Mouse (Mus musculus) thymus, postnatal 4 days (tissue): Measurements from ENCODE around the gene Muc20.

Experiments used
- DNase-seq: peaks from one replicate; pipeline ENCODE4 v3.0.0; 2021

Muc20 gene

GRCm38 (mm10) chr16:32795177-32795576, 2.1 kb downstream of the Muc20 start:
- DNase-seq, result no peak

DNA sequence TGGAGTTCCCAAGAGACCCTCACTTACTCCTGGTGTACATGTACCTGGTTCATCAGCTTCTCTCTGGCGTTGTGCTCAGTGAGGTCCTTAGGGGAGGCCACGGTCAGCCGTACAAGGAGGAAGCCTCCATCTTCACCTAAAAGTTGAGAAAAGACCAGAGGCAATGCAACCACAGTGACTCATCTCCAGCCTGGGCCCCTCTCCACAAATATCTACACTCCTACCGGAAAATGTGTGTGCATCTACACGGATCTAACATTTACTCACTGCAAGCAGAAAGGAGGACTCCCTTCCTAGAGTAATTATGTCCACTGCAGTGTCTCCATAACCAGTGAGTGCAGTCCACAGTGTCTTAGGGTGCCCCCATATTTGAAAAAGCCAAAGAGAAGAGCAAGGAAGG, 7.2 kb downstream of the Muc20 start:
- DNase-seq, result no peak

DNA sequence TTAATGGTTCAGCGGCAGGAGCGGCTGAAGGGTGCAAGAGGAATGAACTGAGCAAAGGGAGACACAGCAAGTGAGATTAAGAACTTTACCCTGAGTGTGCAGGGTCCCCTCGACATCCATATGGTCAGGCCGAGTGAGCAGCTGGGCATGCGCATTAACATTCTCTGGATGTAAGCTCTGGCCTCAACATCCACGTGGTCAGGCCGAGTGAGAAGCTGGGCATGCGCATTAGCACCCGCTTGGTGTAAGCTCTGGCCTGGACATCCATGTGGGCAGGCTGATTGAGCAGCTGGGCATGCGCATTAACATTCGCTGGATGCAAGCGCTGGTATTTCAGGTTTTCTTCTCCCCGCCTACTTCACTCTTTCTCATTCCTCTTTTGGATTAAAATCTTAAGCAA, 12.4 kb downstream of the Muc20 start:
- no peak for DNase-seq

DNA sequence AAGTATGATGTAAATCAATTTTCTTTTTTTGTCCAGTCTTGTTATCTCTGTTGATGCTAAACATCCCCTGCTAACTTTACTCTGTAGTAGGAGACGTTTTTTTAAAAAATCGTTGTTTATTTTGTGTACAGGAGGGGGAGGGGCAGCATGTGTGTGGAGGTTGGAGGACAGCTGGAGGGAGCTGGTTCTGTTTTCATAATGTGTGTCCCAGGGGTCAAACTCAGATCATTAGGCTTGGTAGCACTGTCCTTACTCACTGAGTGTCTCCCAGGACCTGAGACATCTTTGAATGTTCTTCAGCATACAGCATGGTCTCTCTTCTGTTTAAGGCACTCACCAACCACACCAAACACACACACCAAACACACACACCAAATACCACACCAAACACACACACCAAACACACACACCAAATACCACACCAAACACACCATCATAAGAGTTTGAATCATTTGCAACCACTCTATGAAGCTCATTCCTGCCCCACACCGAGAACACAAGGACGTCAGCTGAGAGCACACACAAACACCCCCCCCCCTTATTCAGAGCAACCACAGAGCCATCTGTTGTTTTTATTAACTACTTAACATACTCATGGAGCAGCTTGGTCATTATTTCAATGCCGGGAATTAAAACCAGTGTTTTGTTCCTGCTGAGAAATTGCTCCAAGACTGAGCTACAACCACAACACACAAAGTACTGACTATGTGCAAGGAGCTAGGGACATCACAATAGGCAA, 13.7 kb downstream of the Muc20 start:
- no peak for DNase-seq

GRCm38 (mm10) chr16:32778956-32779355, 18.3 kb downstream of the Muc20 start:
- DNase-seq, result no peak

GRCm38 (mm10) chr16:32776676-32777075, 20.6 kb downstream of the Muc20 start:
- no peak for DNase-seq

DNA sequence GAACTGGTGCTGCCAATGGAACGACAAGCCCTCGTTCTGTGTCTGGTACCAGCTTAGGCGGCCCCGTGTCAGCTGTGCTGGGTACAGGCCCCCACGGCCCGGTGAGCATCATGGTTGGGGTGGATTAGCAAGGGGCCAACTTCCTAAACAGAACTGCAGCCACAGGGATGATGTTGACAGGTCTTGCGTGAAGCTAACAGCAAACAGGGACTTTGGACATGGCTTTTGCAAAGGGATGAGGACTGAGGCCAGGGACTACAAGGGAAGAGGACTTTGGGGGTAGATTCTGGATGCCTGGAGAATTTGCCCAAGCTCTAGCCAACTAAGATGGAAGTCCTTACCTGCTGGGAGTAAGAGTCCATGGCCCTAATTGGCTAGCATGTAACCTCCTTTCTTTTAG, 30.3 kb downstream of the Muc20 start:
- no peak for DNase-seq

- DNase-seq, result no peak
Observed at GRCm38 (mm10) chr16:32764961-32765360, 32.3 kb downstream of the Muc20 start.

- no peak for DNase-seq
Observed at GRCm38 (mm10) chr16:32764550-32764949, 32.7 kb downstream of the Muc20 start.

GRCm38 (mm10) chr16:32750242-32751127, 46.8 kb downstream of the Muc20 start:
- DNase-seq, result no peak

DNA sequence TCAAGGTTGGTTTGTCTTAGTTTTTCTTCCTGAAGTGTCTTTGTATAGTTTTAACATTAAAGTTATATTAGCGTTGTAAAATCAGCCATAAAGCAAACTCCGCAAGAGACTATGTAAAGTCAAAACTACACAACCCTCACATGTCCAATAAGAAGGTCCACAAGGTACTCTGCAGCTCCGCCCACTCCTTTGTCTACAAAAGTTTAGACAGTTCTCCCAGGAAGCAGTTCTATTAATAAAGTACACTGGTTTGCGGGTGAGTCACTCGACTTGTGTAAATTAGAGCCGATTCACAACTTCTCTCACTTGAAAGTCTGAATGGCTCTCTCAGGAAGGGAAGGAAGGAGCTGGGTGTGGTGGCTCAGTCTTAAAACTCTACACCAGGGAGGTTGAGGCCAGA, 51.4 kb downstream of the Muc20 start:
- DNase-seq, result no peak

DNA sequence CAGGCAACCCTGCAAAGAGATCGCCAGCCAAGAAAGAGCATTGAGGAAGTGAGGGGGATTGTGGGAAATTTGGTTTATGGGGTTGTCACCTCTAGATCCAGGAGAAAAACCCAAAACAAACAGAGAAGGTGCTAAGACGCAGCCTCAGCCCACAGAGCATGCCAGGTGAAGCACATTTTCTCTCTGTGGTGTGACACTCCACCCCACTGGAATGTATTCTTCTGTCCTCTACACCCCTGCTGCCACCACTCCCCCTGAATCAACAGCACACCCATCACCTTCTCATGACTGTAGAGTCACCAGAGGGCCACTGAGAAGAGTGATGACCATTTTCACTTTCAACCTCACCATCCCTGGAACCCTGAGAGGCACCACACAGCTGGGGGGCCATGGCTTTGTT, 54.5 kb downstream of the Muc20 start:
- DNase-seq, result no peak

- DNase-seq, result no peak
Observed at GRCm38 (mm10) chr16:32741366-32741765, 55.9 kb downstream of the Muc20 start.

DNA sequence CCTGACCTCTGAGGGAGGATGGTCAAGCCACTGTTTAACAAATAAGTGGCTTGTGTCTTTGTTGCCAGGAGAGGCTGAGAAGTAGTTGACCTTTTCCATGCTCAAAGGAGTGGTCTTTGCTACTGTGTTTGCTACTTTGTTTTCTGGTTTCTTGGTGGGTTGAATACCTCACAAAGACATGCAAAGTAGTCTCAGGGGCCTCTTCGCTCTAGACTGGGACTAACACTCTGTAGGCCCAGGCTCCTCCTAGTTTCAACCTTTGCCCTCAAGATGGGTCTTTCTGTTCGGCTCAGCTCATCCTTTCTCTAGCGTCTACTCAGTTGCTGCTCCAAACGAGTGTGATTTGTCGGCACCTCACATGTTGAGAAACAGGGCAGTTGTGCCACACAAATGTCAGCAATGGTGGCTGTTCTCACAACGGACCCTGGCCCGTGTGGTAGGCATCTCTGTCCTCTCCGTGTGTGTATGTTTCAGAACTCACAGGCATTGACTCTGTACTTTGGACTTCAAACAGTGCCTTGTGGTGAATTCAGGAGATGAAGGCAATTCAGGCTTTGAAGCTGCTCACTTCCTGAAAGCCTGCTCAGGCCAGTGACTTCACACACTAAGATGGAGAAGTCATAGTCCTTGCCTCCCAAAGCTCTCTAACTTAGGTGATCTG, 57.1 kb downstream of the Muc20 start:
- DNase-seq, result no peak

DNA sequence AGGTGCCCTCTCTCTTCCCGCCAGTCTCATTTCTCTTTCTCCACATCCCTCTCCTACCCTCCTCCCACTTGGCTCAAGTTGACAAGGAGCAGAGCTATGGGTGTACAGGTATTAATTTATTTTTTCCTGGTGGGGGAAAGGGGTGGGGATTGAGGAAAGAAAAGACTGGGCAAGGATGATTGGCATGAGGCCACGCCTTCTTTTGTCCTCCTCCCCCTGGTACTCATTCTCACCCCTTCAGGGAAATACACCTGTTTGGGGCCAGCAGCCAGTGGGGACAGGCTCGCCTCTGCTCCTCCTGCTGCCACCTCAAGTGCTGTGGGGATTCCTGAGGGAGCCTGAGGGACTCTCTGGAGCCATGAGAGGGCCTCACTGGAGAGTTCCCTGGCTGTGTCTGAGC, 61.2 kb downstream of the Muc20 start:
- DNase-seq, result no peak

- no peak for DNase-seq
Observed at GRCm38 (mm10) chr16:32735586-32735985, 61.6 kb downstream of the Muc20 start, which contains the start of gene Muc4. TSS of gene Muc4 (plus strand) at chr16:32735886.

DNA sequence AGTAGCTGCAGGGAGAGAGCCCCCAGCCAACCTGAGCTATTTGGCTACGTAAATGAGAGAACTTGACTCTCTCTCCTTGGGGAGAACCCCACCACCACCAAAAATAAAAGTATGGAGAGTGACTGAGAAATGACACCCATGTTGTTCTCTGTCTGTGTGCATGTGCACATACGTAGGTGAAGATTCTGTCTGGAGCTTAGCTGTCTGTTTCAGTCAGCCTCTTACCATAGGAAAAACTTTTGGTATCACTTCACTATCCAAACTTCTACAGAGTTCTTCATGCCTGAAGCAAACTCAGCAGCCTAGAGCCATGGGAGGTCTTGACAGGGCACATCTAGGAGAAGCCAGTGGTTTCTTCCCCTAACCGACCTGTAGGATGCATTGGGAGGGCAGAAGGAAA, 64.0 kb downstream of the Muc20 start:
- DNase-seq, result no peak

GRCm38 (mm10) chr16:32728730-32729129, 68.5 kb downstream of the Muc20 start:
- DNase-seq, result no peak

- no peak for DNase-seq
Observed at GRCm38 (mm10) chr16:32728240-32728639, 69.0 kb downstream of the Muc20 start.
